Mouse (Mus musculus): ENCODE measurements around the gene Txndc11. TPM values are rescaled to one million over a fixed set of nuclear protein-coding genes. Genes with fewer than 3 reads are reported as not detected.

Gene Txndc11
- total RNA-seq, 2 experiments from 2014 or later, result 8.9 to 10.1 TPM

Small RNAs within 50 kb of the gene (microRNA-seq; reads per million reads assigned to microRNA genes)
- gene Gm23935 (ENCODE audit: borderline replicate concordance in 2 of 2), result 8.1 to 8.2 reads per million in 2 experiments

Other genes with a start within 250 kb of the Txndc11 start
- 1 to 10 TPM; 4.2 to 4.4 TPM for gene Snn, start 73.7 kb downstream of the Txndc11 start, total RNA-seq (2021)
- 10 to 100 TPM in 1 of 2 experiments, 1 to 10 TPM in 1; 10.0 to 10.1 TPM for gene Litaf, start 68.5 kb downstream of the Txndc11 start, total RNA-seq (2021)
- 10 to 100 TPM; 18.0 to 18.5 TPM for gene Zc3h7a, start 41.7 kb upstream of the Txndc11 start, total RNA-seq (2021)
- 10 to 100 TPM; 43.9 to 45.5 TPM for gene Rsl1d1, start 68.7 kb upstream of the Txndc11 start, total RNA-seq (2021)
- gene Gspt1, start 119.7 kb upstream of the Txndc11 start, total RNA-seq (2021), result 10 to 100 TPM; 53.6 to 54.2 TPM
- gene Tnfrsf17, start 179.2 kb upstream of the Txndc11 start, total RNA-seq (2021), result not detected
- gene Snx29, start 188.3 kb upstream of the Txndc11 start, total RNA-seq (2021), result 10 to 100 TPM in 1 of 2 experiments, 1 to 10 TPM in 1; 9.2 to 11.9 TPM

Measured in gastrocnemius, postnatal 25 days (tissue).